Mouse (Mus musculus) hematopoietic stem cell, adult 5-6 weeks (primary cell): ENCODE measurements at regions not wholly inside any gene's neighbourhood (a gene's known extent, or its start where the extent isn't known, plus 50 kb on each side); places are given as distances from the start of the nearest gene placed in this dataset.

Source experiments
- ATAC-seq, 2 experiments: fragments of 125-278 bp in 1 of 2; replicated peaks in 1 of 2; 2 replicates each; pipeline ENCODE4 v1.8.0; 2016 to 2017; ENCODE audit warnings: inconsistent platforms in 2 of 2, mild to moderate bottlenecking in 2 of 2, moderate number of reproducible peaks in 2 of 2, low read depth in 1 of 2, moderate TSS enrichment in 1 of 2; ENCODE audit not compliant: low FRiP score in 2 of 2, poor library complexity in 2 of 2, severe bottlenecking in 2 of 2, insufficient read depth in 1 of 2, low TSS enrichment in 1 of 2

DNA sequence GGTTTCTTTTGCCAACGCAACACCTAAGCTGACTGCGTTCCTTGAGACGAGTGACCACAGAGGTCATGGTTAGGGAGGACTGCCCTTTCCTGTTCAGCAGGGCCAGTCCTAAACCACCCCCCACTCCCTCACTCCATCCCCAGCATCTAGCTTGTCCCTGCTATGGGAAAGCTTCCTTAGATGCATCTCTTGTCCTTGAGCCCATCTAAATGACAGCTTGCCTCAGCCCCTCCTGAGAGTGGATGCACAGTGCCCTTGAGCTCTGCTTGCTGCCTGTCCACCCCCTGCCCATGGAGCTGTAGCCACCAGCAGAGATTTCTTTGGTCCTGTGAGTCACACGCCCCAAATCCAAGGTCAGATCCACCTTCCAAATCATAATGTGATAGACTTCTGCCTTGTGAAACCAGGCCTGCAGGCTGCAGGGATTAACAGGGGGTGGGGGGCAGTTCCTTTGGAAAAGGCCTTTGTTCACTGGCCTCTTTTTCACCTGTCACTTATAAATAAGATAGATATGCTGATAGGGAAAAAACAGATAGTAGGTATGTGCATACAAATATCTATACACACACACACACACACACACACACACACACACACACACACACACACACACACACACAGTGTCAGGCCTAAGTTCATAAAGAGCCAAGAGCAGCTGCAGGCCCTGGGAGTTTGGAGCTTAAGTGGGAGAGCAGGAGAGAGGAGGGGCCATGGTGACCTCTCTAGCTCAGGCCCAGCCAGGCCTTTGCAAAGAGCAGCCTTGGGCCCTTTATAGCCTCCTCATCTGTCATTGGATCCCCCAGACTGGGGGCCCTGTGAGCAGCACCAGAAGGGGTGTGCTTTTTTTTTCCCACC, 56.4 kb upstream of the Adra2c start:
- no peak for ATAC-seq

DNA sequence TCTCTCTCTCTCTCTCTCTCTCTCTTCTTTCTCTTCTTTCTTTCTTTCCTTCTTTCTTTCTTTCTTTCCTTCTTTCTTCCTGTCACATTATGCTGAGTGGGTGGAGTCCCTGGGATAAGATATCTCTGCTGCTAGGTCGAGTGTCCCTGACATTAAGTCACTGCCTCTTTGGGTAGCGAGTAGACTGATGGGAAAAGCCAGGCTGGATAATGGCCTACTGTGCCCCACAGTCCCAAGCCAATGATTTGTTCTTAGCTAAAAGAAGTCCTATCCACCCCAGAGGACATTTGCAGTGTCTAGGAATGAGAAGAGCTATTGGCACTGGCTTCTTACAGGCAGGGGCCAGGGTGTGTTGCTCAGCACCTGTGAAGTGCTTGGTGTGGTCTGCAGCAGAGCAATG, 61.8 kb upstream of the Adra2c start:
- no peak for ATAC-seq

DNA sequence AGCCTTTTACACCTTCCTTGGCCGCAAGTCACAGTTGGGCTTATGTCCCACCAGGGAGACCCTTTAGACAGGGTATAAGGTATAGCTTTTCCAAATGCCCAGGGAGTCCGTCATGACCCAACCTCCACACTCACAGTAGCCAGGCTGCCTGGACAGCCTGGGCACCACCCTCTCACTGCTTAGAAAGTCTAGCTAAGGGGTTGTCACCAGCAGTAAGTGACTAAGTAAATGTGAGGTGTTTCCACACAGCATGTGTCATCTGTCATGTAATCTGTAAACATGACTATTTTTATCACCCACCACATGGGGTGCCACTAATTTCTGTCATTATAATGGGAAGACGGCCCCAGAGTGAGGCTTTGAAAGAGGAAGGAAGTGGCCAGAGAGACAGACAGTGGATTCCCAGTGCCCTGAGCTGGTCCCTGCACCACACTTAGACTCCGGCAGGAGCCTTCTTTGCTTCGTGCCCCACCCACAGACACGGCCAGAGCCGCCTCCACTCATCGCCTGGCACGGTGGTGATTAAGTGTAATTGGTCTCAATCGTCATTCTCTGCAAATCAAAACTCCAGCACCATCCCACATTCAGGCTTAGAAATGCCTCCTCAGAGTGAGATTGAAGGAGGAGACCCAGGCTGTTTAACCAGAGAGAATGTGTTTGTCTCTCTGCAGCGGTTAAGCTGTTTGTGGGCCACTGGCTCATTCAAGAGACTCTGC, 62.5 kb upstream of the Adra2c start:
- ATAC-seq = no peak

DNA sequence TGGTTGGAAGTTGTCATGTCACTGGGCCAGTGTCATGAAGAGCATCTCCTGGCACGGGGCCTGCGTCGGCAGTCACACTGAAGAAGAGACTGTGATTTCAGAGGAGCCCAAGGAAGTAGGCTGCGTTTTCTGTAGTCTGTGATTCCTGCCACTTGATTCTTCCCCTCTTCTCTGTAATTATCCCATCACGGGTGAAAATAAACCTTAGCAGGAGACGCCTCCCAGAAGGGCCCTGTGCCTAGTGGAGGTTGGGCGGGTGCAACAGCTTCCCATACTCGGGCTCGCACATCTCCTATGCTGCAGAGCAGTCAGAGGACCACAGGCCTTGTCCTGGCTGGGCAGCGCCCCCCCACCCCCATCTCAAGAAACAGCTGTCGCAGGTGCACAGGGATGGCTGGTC, 63.1 kb upstream of the Adra2c start:
- no peak for ATAC-seq

DNA sequence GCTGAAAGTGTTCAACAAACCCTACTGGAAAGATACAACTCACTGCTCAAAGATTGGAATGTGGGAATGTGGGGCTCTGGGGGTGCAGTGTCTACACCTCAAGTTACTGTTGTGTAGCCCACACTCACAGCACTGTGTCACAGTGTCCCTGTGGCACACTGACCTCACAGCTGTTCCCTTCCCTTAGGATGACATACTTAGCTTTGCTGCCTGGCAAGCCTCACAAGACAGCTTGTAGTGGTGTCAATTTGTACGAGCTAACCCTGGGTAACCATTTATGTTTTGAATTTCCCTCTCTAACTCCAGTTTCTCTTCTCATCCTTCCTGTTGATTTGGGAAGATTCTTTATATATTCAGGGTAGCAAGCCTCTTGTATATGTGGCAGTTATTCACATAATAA, 68.8 kb upstream of the Adra2c start:
- no peak for ATAC-seq

DNA sequence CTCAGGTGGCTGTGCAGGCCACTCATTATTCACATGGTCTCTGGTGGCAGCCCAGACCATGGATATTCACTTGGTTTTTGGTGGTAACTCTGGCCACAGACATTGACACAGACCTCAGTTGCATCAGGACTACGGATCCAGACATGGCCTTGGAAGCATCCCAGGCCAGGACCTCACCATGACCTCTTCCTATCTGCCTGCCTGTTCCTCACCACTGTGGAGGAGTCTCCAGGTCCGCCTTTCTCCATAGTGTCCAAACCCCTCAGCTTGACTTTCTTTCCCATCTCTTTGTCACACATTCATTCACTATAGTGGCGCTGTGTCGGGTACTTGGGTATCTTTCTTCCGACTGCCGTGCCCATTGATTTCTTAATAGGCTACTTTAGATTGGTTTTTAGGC, 74.1 kb upstream of the Adra2c start:
- no peak for ATAC-seq

DNA sequence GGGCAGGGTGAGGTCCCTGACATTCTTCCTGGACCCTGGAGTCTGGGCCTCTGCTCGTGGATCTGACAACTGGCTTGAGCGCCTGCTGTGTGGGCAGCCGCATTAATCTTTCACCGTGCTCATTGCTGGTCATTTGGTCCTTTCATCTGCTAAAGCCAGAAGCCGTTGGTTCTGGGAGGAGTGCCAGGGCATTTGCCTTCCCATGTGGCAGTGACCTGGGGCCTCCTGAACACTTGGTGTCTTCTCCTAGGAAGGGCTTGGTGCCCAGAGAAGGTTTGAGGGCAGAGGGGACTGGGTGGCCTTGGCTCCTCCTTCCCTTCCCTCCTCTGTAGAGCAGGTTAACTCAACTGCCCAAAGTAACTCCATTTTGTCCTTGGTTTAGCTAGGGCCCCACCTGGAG, 79.7 kb upstream of the Adra2c start:
- no peak for ATAC-seq

DNA sequence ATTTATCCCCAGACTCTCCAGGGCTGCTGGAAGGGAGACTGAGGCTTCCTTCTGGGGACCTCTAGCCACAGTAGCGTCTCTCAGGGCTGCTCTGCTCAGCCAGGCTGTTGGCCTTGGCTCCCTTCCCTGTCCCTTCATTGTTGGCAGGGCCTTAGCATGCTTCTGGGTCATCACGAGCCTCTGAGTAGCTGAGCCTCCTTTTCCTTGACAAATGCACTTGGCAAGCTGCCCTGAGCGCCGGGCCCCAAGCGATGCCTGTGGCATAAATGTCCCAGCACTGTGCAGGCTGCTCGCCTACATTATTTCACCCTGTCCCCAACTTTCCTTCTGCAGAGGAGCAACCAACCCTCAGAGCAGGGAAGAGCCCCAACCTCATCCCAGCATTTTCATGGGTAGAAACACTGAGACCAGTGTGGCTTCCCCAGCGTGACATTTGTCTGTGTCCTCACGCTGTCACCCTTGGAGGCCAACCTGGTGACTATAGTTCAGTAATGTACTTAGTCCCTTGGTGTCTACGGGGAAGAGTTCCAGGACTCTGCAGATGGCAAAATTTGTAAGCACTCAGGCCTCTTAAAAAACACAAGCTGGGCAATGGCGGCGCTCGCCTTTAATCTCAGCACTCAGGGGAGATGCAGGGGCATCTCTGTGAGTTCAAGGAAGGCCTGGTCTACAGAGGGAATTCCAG, 83.7 kb upstream of the Lrpap1 start:
- ATAC-seq = no peak

DNA sequence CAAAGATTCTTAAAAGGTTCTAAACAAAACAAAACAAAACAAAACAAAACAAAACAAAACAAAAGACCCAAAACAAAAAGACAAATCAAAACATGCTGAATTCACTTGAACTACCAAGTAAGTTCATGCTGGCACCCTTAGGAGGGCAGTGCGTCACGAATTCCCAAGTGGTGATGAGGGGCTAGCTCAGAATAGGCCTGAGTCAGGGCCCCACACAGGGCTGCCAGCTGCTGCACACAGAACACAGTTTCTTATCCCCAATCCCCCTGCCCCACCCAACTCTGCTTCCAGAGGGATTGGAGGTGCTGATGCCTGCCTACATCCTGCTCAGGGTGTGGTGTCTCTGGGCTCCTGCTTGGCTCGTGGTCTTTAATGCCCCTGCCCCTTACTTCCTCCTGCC, 80.3 kb upstream of the Lrpap1 start:
- no peak for ATAC-seq

DNA sequence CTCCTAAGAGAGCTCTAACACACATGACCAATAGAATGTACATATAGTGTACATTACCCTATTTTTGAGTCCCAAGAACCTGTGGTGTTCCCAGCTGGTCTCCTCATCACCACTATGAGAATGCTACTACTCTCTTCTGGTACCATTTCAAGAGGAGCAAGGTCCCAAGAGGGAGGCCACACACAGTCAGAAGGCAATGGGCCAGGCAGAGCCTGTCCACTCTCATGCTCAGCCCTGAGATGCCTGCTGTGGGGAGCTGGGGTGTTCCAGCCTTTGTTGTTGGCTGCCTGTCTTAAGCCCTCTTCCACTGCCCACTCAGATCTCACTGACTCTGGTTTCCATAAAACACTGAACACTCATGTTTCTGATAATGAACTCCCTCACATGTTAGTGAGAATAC, 79.7 kb upstream of the Lrpap1 start:
- no peak for ATAC-seq

DNA sequence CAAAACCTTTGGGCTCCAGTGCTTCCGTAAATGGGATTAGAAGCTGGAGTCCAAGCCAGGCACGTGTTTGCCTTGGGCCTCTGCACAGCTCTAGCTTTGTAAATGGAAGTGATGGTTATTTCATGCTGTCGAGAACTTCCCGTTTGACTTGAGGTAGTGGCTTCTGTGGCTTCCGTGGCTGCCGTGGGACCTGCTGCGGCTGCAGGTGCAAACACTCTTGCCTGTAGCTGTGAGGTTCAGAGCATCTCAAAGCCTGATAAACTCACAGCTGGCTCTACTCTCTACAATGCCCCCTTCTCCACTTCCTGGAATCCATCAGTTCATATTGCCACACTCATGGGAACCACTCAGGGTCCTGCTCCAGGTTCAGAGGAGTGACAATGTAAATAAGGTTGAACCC, 77.9 kb upstream of the Lrpap1 start:
- peak; percentile 53 to 56 for ATAC-seq

DNA sequence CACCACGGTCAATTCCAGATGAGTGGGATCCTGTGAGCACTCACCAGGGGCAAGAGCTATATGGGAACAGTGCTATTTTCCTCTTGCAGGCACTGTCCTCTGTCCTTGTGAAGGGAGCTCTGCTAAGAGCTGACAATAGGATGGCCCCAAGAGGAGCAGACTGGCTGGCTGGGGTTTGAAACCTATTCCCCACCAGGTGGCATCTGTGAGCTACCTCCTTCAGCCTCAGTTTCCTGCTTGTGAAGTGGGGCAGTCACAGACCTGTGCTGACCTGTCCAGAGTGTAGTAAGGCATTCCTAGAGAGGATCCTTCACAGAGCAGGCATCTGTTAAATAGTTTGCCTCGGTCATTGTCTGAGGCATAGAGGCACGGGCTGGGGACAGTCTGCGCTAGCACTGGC, 71.8 kb upstream of the Lrpap1 start:
- ATAC-seq = no peak

DNA sequence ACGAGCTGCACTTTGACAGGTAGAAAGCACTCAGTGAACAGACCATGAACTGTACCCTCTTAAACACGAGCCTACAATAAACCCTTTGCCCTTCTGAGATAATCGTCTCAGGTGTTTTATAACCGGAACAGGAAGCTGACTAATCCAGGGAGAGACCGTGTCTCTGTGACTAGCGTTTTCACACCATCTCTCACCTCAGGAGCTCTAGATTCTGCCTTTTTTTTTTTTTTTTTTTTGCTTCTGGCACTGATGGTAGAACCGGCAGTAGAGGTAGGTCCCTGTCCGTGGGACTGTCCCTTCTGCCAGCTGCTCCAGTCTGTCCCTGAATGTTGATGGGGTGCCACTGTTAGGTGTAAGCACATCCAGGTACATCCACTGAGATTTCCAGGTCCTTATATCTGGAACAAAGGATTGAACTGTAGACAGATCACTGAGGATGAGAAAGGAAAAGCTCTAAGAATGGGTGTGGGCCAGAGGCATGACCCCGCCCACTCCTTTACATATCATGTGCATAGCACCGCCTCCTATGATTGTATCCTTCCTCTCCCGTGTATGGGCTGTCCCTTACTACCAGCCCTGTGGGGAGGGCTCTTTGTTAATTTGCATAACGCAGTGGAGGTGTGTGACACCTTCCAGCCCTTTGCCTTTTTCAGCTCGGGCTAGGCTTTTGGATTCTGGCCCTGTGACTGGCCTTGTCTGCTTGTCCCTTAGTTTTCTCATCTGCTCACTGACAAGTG, 70.7 kb upstream of the Lrpap1 start:
- ATAC-seq = no peak

DNA sequence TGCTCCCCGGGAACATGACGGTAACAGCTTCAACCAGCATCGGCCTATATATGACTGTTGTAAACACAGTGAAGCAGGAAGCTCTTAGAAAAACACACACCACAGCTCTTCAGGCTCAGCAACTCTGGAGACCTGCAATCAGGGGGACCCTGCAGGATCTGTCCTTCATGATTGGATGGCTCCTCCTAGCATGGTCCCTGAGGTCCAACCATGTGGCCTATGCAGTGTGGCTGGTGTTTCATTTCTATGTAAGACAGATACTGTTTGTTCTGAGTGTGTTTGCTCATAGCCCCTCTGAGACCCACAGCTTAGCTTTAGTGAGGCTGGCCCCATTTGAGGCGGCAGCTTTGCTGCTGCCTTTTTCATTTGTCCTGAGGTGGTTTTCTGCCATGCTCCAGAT, 68.8 kb upstream of the Lrpap1 start:
- no peak for ATAC-seq

DNA sequence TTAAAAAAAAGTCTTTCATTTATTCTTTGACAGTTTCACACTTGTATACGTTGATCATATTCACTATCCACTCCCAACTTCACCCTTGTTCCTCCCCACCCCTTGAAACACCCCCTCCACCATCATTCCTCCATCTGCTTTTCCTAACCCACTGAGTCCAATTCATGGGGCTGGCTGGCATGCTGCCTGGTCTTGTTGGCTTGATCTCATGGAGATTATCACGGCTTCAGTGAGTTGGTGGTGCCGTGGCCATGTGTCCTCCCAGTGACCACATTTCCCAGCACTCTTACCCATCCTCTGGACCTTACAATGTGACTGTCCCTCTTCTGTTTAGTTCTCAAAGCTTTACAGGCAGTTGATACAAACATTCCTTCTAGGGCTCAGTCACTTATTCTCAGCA, 65.8 kb upstream of the Lrpap1 start:
- no peak for ATAC-seq

DNA sequence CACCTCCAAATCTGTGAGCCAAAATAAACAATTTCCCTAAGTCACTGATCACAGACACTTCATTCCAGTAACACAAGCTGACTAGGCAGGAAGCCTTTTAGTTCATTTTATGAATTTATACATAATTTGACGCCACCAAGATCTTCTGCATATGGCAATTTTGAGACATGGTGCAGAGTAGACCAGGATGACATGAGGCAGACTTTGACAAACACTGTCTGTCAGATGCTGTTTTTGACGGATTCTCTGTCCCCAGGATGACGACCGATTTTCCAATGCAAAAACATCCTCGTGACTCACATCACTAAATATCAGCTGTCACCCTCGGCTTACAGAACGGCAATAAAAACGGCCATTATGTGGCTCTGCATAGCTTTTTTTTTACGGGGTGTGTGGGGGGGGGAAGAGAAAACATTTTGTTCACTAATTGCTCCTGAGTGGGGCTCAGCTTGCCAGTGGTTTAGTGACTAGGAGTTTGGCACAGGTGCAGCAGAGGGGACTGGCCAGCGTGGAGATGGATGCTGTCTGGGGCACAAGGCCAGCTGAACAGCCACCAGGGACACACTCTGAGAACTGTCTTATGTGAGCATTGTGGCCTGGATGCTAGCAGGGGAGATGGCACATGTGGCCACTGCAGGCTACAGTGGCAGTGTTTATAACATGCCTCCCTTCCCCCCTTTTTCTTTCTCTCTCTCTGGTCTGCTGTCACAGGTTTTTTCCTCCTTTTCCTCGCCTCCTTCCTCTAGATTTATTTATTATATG, 65.0 kb upstream of the Lrpap1 start:
- no peak for ATAC-seq

DNA sequence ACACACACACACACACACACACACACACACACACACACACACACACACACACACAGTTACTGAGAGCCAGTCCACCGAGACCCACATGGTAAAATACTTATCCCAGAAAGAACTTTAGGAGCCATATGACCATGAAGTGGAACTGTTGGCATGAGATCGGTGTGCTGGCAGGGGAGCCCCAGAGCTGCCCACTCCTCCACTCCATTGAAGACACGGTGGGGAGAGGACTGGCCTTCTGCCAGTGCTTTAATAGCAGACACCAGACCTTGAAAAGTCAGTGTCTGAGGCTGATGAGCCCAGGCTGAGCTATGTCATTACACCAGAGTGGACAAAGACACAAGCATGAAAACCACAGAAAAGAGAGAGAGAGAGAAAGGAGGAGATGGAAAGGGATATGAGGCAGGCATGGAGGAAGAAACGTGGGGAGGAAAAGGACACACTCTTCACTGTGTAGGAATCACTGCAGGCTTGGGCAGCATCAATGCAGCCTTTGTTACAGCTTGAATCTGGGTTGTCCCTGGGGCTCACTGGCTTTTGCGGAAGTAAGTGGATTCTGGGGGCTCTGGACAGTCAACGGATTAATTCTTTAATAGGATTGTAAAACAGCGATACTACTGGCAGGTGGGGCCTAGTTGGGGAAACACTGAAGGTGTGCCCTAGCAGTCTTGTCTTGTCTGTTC, 64.2 kb upstream of the Lrpap1 start:
- no peak for ATAC-seq
